Mouse (Mus musculus): ENCODE results near the gene Ptch2. TPM values are rescaled to one million over a fixed set of nuclear protein-coding genes. Genes with fewer than 3 reads are reported as not detected.

Gene Ptch2
- polyA plus RNA-seq, 1 experiment from 2014 or later, result 6.4 TPM

- no peak overlapping the region for H3K9ac ChIP-seq (replicated peaks; ENCODE audit: low read depth, low read length)
- ATAC-seq (ENCODE audit: low read depth), result no peak
- no peaks in the 10 kb centered on the region for H3K27me3 ChIP-seq (ENCODE audit: control insufficient read depth, insufficient read depth, low read length)
- H3K27ac ChIP-seq (ENCODE audit: low read depth, low read length), result no peak overlapping the region
- peaks cover 17% of the 10 kb centered on the region for H3K36me3 ChIP-seq (ENCODE audit: control insufficient read depth, insufficient read depth, low read length)
- 94% methylated on average over 13 of the region's 13 CpGs for WGBS
- H3K9me3 ChIP-seq (ENCODE audit: control insufficient read depth, low read length), result no peaks in the 10 kb centered on the region
- H3K4me2 ChIP-seq (ENCODE audit: low read depth, low read length), result no peak overlapping the region
- no peaks in the 10 kb centered on the region for H3K4me1 ChIP-seq (ENCODE audit: control insufficient read depth, insufficient read depth, low read length)
- no peak overlapping the region for H3K4me3 ChIP-seq (ENCODE audit: low read depth, low read length)
Observed at GRCm38 (mm10) chr4:117110249-117110648, 14.4 kb downstream of the Ptch2 start.

GRCm38 (mm10) chr4:117110985-117111384 lies 15.1 kb downstream of the Ptch2 start:
- no peaks in the 10 kb centered on the region for H3K4me1 ChIP-seq (ENCODE audit: control insufficient read depth, insufficient read depth, low read length)
- no peaks in the 10 kb centered on the region for H3K9me3 ChIP-seq (ENCODE audit: control insufficient read depth, low read length)
- peaks cover 17% of the 10 kb centered on the region for H3K36me3 ChIP-seq (ENCODE audit: control insufficient read depth, insufficient read depth, low read length)
- no peak overlapping the region for H3K27ac ChIP-seq (ENCODE audit: low read depth, low read length)
- no peak overlapping the region for H3K9ac ChIP-seq (replicated peaks; ENCODE audit: low read depth, low read length)
- ATAC-seq (ENCODE audit: low read depth), result no peak
- H3K27me3 ChIP-seq (ENCODE audit: control insufficient read depth, insufficient read depth, low read length), result no peaks in the 10 kb centered on the region
- 93% methylated on average over 10 of the region's 11 CpGs for WGBS
- no peak overlapping the region for H3K4me2 ChIP-seq (ENCODE audit: low read depth, low read length)
- no peak overlapping the region for H3K4me3 ChIP-seq (ENCODE audit: low read depth, low read length)

GRCm38 (mm10) chr4:117113237-117113636 lies 17.4 kb downstream of the Ptch2 start:
- ATAC-seq (ENCODE audit: low read depth), result no peak
- no peak overlapping the region for H3K4me3 ChIP-seq (ENCODE audit: low read depth, low read length)
- no peak overlapping the region for H3K9ac ChIP-seq (replicated peaks; ENCODE audit: low read depth, low read length)
- no peaks in the 10 kb centered on the region for H3K27me3 ChIP-seq (ENCODE audit: control insufficient read depth, insufficient read depth, low read length)
- no peaks in the 10 kb centered on the region for H3K9me3 ChIP-seq (ENCODE audit: control insufficient read depth, low read length)
- no peak overlapping the region for H3K4me2 ChIP-seq (ENCODE audit: low read depth, low read length)
- H3K4me1 ChIP-seq (ENCODE audit: control insufficient read depth, insufficient read depth, low read length), result no peaks in the 10 kb centered on the region
- peaks cover 13% of the 10 kb centered on the region for H3K36me3 ChIP-seq (ENCODE audit: control insufficient read depth, insufficient read depth, low read length)
- H3K27ac ChIP-seq (ENCODE audit: low read depth, low read length), result no peak overlapping the region
- 89% methylated on average over 1 of the region's 1 CpGs for WGBS

- no peak for ATAC-seq (ENCODE audit: low read depth)
- whole genome bisulfite sequencing, result 88% methylated on average over 5 of the region's 5 CpGs
Observed at GRCm38 (mm10) chr4:117115592-117115991, 19.7 kb downstream of the Ptch2 start.

GRCm38 (mm10) chr4:117117931-117118330 lies 22.1 kb downstream of the Ptch2 start:
- WGBS, result 97% methylated on average over 7 of the region's 7 CpGs
- H3K27ac ChIP-seq (ENCODE audit: low read depth, low read length), result no peak overlapping the region

More at GRCm38 (mm10) chr4:117115592-117115991, 19.7 kb downstream of the Ptch2 start:
- H3K27me3 ChIP-seq (ENCODE audit: control insufficient read depth, insufficient read depth, low read length), result no peaks in the 10 kb centered on the region
- H3K4me3 ChIP-seq (ENCODE audit: low read depth, low read length), result no peak overlapping the region
- peaks cover 5% of the 10 kb centered on the region; the same call in 1 of the 2 replicates for H3K4me1 ChIP-seq (ENCODE audit: control insufficient read depth, insufficient read depth, low read length)
- no peaks in the 10 kb centered on the region for H3K9me3 ChIP-seq (ENCODE audit: control insufficient read depth, low read length)
- no peak overlapping the region for H3K27ac ChIP-seq (ENCODE audit: low read depth, low read length)
- peaks cover 5% of the 10 kb centered on the region for H3K36me3 ChIP-seq (ENCODE audit: control insufficient read depth, insufficient read depth, low read length)
- H3K9ac ChIP-seq (replicated peaks; ENCODE audit: low read depth, low read length), result no peak overlapping the region
- no peak overlapping the region for H3K4me2 ChIP-seq (ENCODE audit: low read depth, low read length)

GRCm38 (mm10) chr4:117119636-117120035 lies 23.8 kb downstream of the Ptch2 start:
- no peaks in the 10 kb centered on the region for H3K36me3 ChIP-seq (ENCODE audit: control insufficient read depth, insufficient read depth, low read length)
- peak overlapping the region; percentile 66 for H3K4me3 ChIP-seq (ENCODE audit: low read depth, low read length)
- peak overlapping the region; percentile 95 for H3K27ac ChIP-seq (ENCODE audit: low read depth, low read length)
- H3K4me2 ChIP-seq (ENCODE audit: low read depth, low read length), result peak overlapping the region; percentile 75
- H3K9me3 ChIP-seq (ENCODE audit: control insufficient read depth, low read length), result no peaks in the 10 kb centered on the region
- 72% methylated on average over 5 of the region's 5 CpGs for WGBS
- H3K27me3 ChIP-seq (ENCODE audit: control insufficient read depth, insufficient read depth, low read length), result no peaks in the 10 kb centered on the region
- H3K4me1 ChIP-seq (ENCODE audit: control insufficient read depth, insufficient read depth, low read length), result peaks cover 5% of the 10 kb centered on the region; the same call in 1 of the 2 replicates
- H3K9ac ChIP-seq (replicated peaks; ENCODE audit: low read depth, low read length), result peak overlapping the region; percentile 73
- ATAC-seq (ENCODE audit: low read depth), result 0 out of 2 replicates have a peak, but pooled peaks have one; percentile 9

More at GRCm38 (mm10) chr4:117117931-117118330, 22.1 kb downstream of the Ptch2 start:
- Histone ChIP-seq H3K4me2 (ENCODE audit: low read depth, low read length) (no peak overlapping the region), H3K9ac (replicated peaks; ENCODE audit: low read depth, low read length) (no peak overlapping the region), H3K4me1 (ENCODE audit: control insufficient read depth, insufficient read depth, low read length) (peaks cover 5% of the 10 kb centered on the region; the same call in 1 of the 2 replicates), H3K27me3 (ENCODE audit: control insufficient read depth, insufficient read depth, low read length) (no peaks in the 10 kb centered on the region), H3K9me3 (ENCODE audit: control insufficient read depth, low read length) (no peaks in the 10 kb centered on the region), H3K36me3 (ENCODE audit: control insufficient read depth, insufficient read depth, low read length) (no peaks in the 10 kb centered on the region; the same call in 1 of the 2 replicates), H3K4me3 (ENCODE audit: low read depth, low read length) (no peak overlapping the region)
- no peak for ATAC-seq (ENCODE audit: low read depth)

GRCm38 (mm10) chr4:117120052-117120444 lies 24.2 kb downstream of the Ptch2 start:
- peak overlapping the region; percentile 66 for H3K4me3 ChIP-seq (ENCODE audit: low read depth, low read length)
- no peaks in the 10 kb centered on the region for H3K27me3 ChIP-seq (ENCODE audit: control insufficient read depth, insufficient read depth, low read length)
- no peaks in the 10 kb centered on the region for H3K9me3 ChIP-seq (ENCODE audit: control insufficient read depth, low read length)
- H3K27ac ChIP-seq (ENCODE audit: low read depth, low read length), result peak overlapping the region; percentile 95
- H3K36me3 ChIP-seq (ENCODE audit: control insufficient read depth, insufficient read depth, low read length), result no peaks in the 10 kb centered on the region
- peak overlapping the region; percentile 75 for H3K4me2 ChIP-seq (ENCODE audit: low read depth, low read length)
- H3K4me1 ChIP-seq (ENCODE audit: control insufficient read depth, insufficient read depth, low read length), result peaks cover 7% of the 10 kb centered on the region; the same call in 1 of the 2 replicates
- peak; percentile 18 for ATAC-seq (ENCODE audit: low read depth)
- WGBS, result 5% methylated on average over 10 of the region's 10 CpGs
- peak overlapping the region; percentile 73 for H3K9ac ChIP-seq (replicated peaks; ENCODE audit: low read depth, low read length)

- Histone ChIP-seq H3K4me3 (ENCODE audit: low read depth, low read length) (peak overlapping the region; percentile 66), H3K27ac (ENCODE audit: low read depth, low read length) (peak overlapping the region; percentile 95), H3K27me3 (ENCODE audit: control insufficient read depth, insufficient read depth, low read length) (no peaks in the 10 kb centered on the region), H3K36me3 (ENCODE audit: control insufficient read depth, insufficient read depth, low read length) (no peaks in the 10 kb centered on the region), H3K9me3 (ENCODE audit: control insufficient read depth, low read length) (no peaks in the 10 kb centered on the region), H3K9ac (replicated peaks; ENCODE audit: low read depth, low read length) (peak overlapping the region; percentile 73), H3K4me1 (ENCODE audit: control insufficient read depth, insufficient read depth, low read length) (peaks cover 14% of the 10 kb centered on the region; the same call in 1 of the 2 replicates), H3K4me2 (ENCODE audit: low read depth, low read length) (peak overlapping the region; percentile 75)
- peak; percentile 94 for ATAC-seq (ENCODE audit: low read depth)
- under 1% methylated on average over 69 of the region's 69 CpGs for WGBS
Observed at GRCm38 (mm10) chr4:117120445-117121414, 24.9 kb downstream of the Ptch2 start.

GRCm38 (mm10) chr4:117122209-117122608 lies 26.3 kb downstream of the Ptch2 start:
- Histone ChIP-seq H3K4me3 (ENCODE audit: low read depth, low read length) (no peak overlapping the region), H3K4me1 (ENCODE audit: control insufficient read depth, insufficient read depth, low read length) (peaks cover 17% of the 10 kb centered on the region; the same call in 1 of the 2 replicates), H3K27me3 (ENCODE audit: control insufficient read depth, insufficient read depth, low read length) (no peaks in the 10 kb centered on the region), H3K4me2 (ENCODE audit: low read depth, low read length) (no peak overlapping the region), H3K9me3 (ENCODE audit: control insufficient read depth, low read length) (no peaks in the 10 kb centered on the region), H3K36me3 (ENCODE audit: control insufficient read depth, insufficient read depth, low read length) (no peaks in the 10 kb centered on the region), H3K27ac (ENCODE audit: low read depth, low read length) (no peak overlapping the region), H3K9ac (replicated peaks; ENCODE audit: low read depth, low read length) (no peak overlapping the region)
- 86% methylated on average over 4 of the region's 4 CpGs for WGBS
- ATAC-seq (ENCODE audit: low read depth), result no peak
